Mouse (Mus musculus): Measurements from ENCODE around the gene Abhd4. TPM values are rescaled to one million over a fixed set of nuclear protein-coding genes. Genes with fewer than 3 reads are reported as not detected.
"Not testable (repeated sequence)": the region's sequence is repeated elsewhere in the genome, so short reads cannot be mapped to it uniquely, and the experiment has no call there.

The Abhd4 gene
- polyA plus RNA-seq, 1 experiment = 32.9 TPM

GRCm38 (mm10) chr14:54225725-54226124, 28.3 kb upstream of the Abhd4 start:
- H3K79me3 ChIP-seq (ENCODE audit: low read depth) = no peaks in the 10 kb centered on the region
- H3ac ChIP-seq (ENCODE audit: control insufficient read depth, insufficient read length, low read depth) = no peak overlapping the region
- no peaks in the 10 kb centered on the region for H3K79me2 ChIP-seq (ENCODE audit: control insufficient read depth, insufficient read depth)
- no peaks in the 10 kb centered on the region for H3K36me3 ChIP-seq (ENCODE audit: control insufficient read depth, insufficient read depth)
- H3K27me3 ChIP-seq (ENCODE audit: control insufficient read depth, insufficient read depth, insufficient read length) = no peaks in the 10 kb centered on the region
- H3K4me3 ChIP-seq (ENCODE audit: insufficient read depth, poor library complexity, severe bottlenecking) = no peak overlapping the region
- TF ChIP-seq MAX (IDR thresholded peaks at IDR 0.05) (no peak), CEBPB (IDR thresholded peaks at IDR 0.05; ENCODE audit: low read depth) (no peak), MYOG (IDR thresholded peaks at IDR 0.05; ENCODE audit: control insufficient read depth, extremely low read depth, insufficient read length) (no peak), USF1 (IDR thresholded peaks at IDR 0.05; ENCODE audit: low read depth) (no peak), MYOD1 (IDR thresholded peaks at IDR 0.05; ENCODE audit: control insufficient read depth, insufficient read length, low read depth) (no peak), CTCF (IDR thresholded peaks at IDR 0.05; ENCODE audit: control insufficient read depth, insufficient read depth, insufficient read length) (no peak), FOSL1 (IDR thresholded peaks at IDR 0.05; ENCODE audit: insufficient read depth, low read length, poor library complexity, severe bottlenecking) (no peak)

- Histone ChIP-seq H3K79me2 (ENCODE audit: control insufficient read depth, insufficient read depth) (no peaks in the 10 kb centered on the region), H3ac (ENCODE audit: control insufficient read depth, insufficient read length, low read depth) (no peak overlapping the region), H3K36me3 (ENCODE audit: control insufficient read depth, insufficient read depth) (no peaks in the 10 kb centered on the region), H3K79me3 (ENCODE audit: low read depth) (no peaks in the 10 kb centered on the region), H3K27me3 (ENCODE audit: control insufficient read depth, insufficient read depth, insufficient read length) (no peaks in the 10 kb centered on the region), H3K4me3 (ENCODE audit: insufficient read depth, poor library complexity, severe bottlenecking) (no peak overlapping the region)
- TF ChIP-seq CEBPB (IDR thresholded peaks at IDR 0.05; ENCODE audit: low read depth) (no peak), CTCF (IDR thresholded peaks at IDR 0.05; ENCODE audit: control insufficient read depth, insufficient read depth, insufficient read length) (no peak), MYOG (IDR thresholded peaks at IDR 0.05; ENCODE audit: control insufficient read depth, extremely low read depth, insufficient read length) (no peak), FOSL1 (IDR thresholded peaks at IDR 0.05; ENCODE audit: insufficient read depth, low read length, poor library complexity, severe bottlenecking) (no peak), MAX (IDR thresholded peaks at IDR 0.05) (peak; percentile 11), MYOD1 (IDR thresholded peaks at IDR 0.05; ENCODE audit: control insufficient read depth, insufficient read length, low read depth) (peak; percentile 57), USF1 (IDR thresholded peaks at IDR 0.05; ENCODE audit: low read depth) (peak; percentile 78)
Observed at GRCm38 (mm10) chr14:54226911-54227811, 26.8 kb upstream of the Abhd4 start.

- Histone ChIP-seq H3ac (ENCODE audit: control insufficient read depth, insufficient read length, low read depth) (peak overlapping the region; percentile 45), H3K79me2 (ENCODE audit: control insufficient read depth, insufficient read depth) (no peaks in the 10 kb centered on the region), H3K27me3 (ENCODE audit: control insufficient read depth, insufficient read depth, insufficient read length) (no peaks in the 10 kb centered on the region), H3K4me3 (ENCODE audit: insufficient read depth, poor library complexity, severe bottlenecking) (no peak overlapping the region), H3K79me3 (ENCODE audit: low read depth) (no peaks in the 10 kb centered on the region), H3K36me3 (ENCODE audit: control insufficient read depth, insufficient read depth) (no peaks in the 10 kb centered on the region)
- TF ChIP-seq FOSL1 (IDR thresholded peaks at IDR 0.05; ENCODE audit: insufficient read depth, low read length, poor library complexity, severe bottlenecking) (no peak), CTCF (IDR thresholded peaks at IDR 0.05; ENCODE audit: control insufficient read depth, insufficient read depth, insufficient read length) (no peak), CEBPB (IDR thresholded peaks at IDR 0.05; ENCODE audit: low read depth) (no peak), MAX (IDR thresholded peaks at IDR 0.05) (no peak), MYOG (IDR thresholded peaks at IDR 0.05; ENCODE audit: control insufficient read depth, extremely low read depth, insufficient read length) (no peak), MYOD1 (IDR thresholded peaks at IDR 0.05; ENCODE audit: control insufficient read depth, insufficient read length, low read depth) (no peak), USF1 (IDR thresholded peaks at IDR 0.05; ENCODE audit: low read depth) (no peak)
Observed at GRCm38 (mm10) chr14:54227911-54228451, 26.0 kb upstream of the Abhd4 start.

GRCm38 (mm10) chr14:54228501-54228900, 25.5 kb upstream of the Abhd4 start:
- Histone ChIP-seq H3ac (ENCODE audit: control insufficient read depth, insufficient read length, low read depth) (no peak overlapping the region), H3K79me3 (ENCODE audit: low read depth) (no peaks in the 10 kb centered on the region), H3K27me3 (ENCODE audit: control insufficient read depth, insufficient read depth, insufficient read length) (no peaks in the 10 kb centered on the region), H3K79me2 (ENCODE audit: control insufficient read depth, insufficient read depth) (no peaks in the 10 kb centered on the region), H3K36me3 (ENCODE audit: control insufficient read depth, insufficient read depth) (no peaks in the 10 kb centered on the region), H3K4me3 (ENCODE audit: insufficient read depth, poor library complexity, severe bottlenecking) (no peak overlapping the region)
- TF ChIP-seq USF1 (IDR thresholded peaks at IDR 0.05; ENCODE audit: low read depth) = no peak
- TF ChIP-seq MYOD1 (IDR thresholded peaks at IDR 0.05; ENCODE audit: control insufficient read depth, insufficient read length, low read depth) = no peak
- TF ChIP-seq MAX (IDR thresholded peaks at IDR 0.05) = no peak
- no peak for TF ChIP-seq FOSL1 (IDR thresholded peaks at IDR 0.05; ENCODE audit: insufficient read depth, low read length, poor library complexity, severe bottlenecking)
- no peak for TF ChIP-seq CEBPB (IDR thresholded peaks at IDR 0.05; ENCODE audit: low read depth)

- H3K4me3 ChIP-seq (ENCODE audit: insufficient read depth, poor library complexity, severe bottlenecking) = no peak overlapping the region
- H3K36me3 ChIP-seq (ENCODE audit: control insufficient read depth, insufficient read depth) = no peaks in the 10 kb centered on the region
- no peaks in the 10 kb centered on the region for H3K79me2 ChIP-seq (ENCODE audit: control insufficient read depth, insufficient read depth)
- H3K27me3 ChIP-seq (ENCODE audit: control insufficient read depth, insufficient read depth, insufficient read length) = no peaks in the 10 kb centered on the region
- H3ac ChIP-seq (ENCODE audit: control insufficient read depth, insufficient read length, low read depth) = no peak overlapping the region
- TF ChIP-seq CEBPB (IDR thresholded peaks at IDR 0.05; ENCODE audit: low read depth) (no peak), MYOG (IDR thresholded peaks at IDR 0.05; ENCODE audit: control insufficient read depth, extremely low read depth, insufficient read length) (no peak), MAX (IDR thresholded peaks at IDR 0.05) (no peak), USF1 (IDR thresholded peaks at IDR 0.05; ENCODE audit: low read depth) (no peak), MYOD1 (IDR thresholded peaks at IDR 0.05; ENCODE audit: control insufficient read depth, insufficient read length, low read depth) (no peak), FOSL1 (IDR thresholded peaks at IDR 0.05; ENCODE audit: insufficient read depth, low read length, poor library complexity, severe bottlenecking) (no peak), CTCF (IDR thresholded peaks at IDR 0.05; ENCODE audit: control insufficient read depth, insufficient read depth, insufficient read length) (no peak)
- no peaks in the 10 kb centered on the region for H3K79me3 ChIP-seq (ENCODE audit: low read depth)
Observed at GRCm38 (mm10) chr14:54228933-54229713, 24.9 kb upstream of the Abhd4 start.

GRCm38 (mm10) chr14:54229849-54230248, 24.1 kb upstream of the Abhd4 start:
- not testable (repeated sequence) for H3K4me3 ChIP-seq (ENCODE audit: insufficient read depth, poor library complexity, severe bottlenecking); H3ac ChIP-seq (ENCODE audit: control insufficient read depth, insufficient read length, low read depth); H3K79me2 ChIP-seq (ENCODE audit: control insufficient read depth, insufficient read depth); H3K36me3 ChIP-seq (ENCODE audit: control insufficient read depth, insufficient read depth); H3K79me3 ChIP-seq (ENCODE audit: low read depth); H3K27me3 ChIP-seq (ENCODE audit: control insufficient read depth, insufficient read depth, insufficient read length)

Data from C2C12 (cell line).